Mouse (Mus musculus) fibroblast of lung, adult 2 months (primary cell): ENCODE data around the gene Pfdn2.
"Not testable (repeated sequence)": the region's sequence is repeated elsewhere in the genome, so short reads cannot be mapped to it uniquely, and the experiment has no call there.

Experiments used
- DNase-seq: peaks from one replicate; pipeline ENCODE4 v3.0.0-alpha.2; 2011; ENCODE audit warnings: low read depth

The Pfdn2 gene

DNA sequence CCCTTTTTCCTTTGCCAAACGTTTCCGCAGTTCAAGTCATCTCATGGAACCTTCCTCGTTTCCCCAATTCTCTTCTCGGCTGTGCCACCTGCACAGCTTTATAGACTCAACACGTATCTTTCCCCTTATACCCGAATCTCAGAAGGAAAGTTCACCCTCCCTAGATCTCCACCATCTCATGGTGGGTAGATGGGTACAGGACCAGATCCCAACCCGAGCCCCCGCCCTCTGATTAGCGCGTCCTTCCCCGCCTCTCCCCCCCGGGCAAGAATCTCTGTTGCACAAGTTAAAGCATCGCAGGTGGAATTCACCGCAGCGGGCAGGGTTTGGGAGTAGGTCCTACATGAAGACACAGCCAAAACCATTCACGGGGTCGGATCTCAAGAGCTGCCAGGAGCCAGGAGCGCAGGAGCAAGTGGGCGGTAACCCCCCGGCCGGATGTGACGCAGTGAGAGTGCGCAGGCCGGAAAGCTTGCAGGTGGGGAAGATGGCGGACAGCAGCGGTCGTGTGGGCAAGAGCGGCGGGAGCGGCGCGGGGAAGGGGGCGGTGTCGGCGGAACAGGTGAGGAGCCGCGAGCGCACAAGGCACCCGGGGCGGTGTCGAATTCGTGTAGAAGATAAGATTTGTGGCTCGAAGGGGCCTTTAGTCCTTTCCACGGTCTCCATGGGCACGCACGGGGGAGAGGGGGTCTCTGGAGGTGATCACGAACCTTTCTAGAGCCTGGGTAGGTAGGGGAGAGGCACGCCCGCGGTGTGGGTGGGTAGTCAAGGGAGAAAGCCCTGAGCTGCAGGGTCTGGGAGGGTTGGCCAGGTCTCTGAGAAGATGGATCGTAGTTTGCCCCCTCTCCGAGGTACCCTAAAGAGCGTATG, at the start of gene Pfdn2, which contains the start of gene Nit1:
TSS of gene Pfdn2 (plus strand) at position 446 of the 870 bp plus-strand sequence.
TSS of gene Nit1 (minus strand) at position 422 of the 870 bp plus-strand sequence.
- DNase-seq = peak; percentile 69

DNA sequence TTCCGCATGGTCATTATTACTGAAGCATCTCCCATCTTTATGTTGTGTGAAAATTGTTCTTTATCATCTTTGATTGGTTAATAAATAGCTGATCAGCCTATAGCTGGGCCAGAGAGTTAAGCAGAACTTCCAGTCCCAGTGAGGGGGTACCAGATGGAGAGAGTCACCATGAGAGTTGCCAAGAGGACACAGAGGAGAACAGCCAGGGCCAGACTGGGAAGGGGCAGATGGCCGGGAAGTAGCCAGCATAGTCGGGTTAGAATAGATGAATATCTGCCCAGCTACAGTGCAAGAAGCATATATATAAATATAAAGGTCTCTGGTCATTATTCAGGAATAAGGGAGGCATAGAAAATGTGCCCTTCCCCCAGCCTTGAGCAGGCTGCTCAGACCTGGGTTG, 47.2 kb upstream of the Pfdn2 start:
- DNase-seq = no peak

DNA sequence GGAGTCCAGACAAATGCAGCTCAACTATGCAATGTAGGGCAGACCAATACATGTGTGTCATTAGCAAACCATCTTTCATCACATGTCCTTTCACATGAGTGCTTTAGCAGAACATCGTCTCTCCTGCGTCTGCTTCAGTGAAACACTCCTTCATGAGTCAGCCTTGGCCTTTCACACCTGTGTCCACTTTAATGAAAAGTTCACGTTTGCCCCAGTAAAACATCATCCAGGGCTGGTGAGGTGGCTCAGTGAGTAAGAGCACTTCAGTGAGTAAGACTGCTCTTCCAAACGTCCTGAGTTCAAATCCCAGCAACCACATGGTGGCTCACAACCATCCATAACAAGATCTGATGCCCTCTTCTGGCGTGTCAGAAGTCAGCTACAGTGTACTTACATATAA, 39.3 kb upstream of the Pfdn2 start:
- not testable (repeated sequence) for DNase-seq

DNA sequence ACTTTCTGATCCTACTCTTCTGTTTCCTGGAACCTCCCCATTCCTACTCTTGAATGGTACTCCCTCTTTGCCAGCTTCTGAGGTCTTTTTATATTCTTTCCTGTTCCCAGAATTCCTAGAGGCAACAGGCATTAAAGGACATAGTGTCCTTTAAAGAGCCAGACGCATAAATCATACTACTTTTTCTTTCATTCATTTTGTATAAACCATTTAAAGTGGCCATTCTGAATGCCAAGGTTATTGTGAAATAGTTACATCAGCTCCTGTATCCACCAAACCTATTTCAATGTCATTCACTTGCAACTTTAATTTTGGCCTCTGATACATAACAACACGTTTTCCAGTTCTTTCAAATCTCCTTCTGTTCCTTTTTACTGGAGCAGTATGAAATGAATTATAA, 36.1 kb upstream of the Pfdn2 start:
- no peak for DNase-seq

DNA sequence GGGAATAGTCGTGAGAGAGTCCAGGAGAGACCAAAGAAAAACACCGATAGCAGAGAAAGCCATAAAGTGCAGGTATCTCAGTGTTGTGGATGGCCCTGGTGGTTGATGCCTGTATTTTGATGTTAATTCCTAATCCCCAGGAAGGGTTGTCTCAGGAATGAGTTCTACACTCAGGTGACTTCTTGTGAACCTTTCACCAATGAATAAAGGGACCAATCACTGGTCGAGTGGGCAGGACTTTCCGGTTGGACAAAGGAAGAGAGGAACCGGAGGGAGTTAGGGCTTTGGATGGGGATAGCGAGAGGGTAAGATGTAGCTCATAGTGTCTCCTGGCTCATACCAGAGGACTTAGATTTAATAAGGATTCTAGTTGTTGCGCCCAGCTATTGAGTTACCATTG, 25.7 kb upstream of the Pfdn2 start:
- DNase-seq = no peak

DNA sequence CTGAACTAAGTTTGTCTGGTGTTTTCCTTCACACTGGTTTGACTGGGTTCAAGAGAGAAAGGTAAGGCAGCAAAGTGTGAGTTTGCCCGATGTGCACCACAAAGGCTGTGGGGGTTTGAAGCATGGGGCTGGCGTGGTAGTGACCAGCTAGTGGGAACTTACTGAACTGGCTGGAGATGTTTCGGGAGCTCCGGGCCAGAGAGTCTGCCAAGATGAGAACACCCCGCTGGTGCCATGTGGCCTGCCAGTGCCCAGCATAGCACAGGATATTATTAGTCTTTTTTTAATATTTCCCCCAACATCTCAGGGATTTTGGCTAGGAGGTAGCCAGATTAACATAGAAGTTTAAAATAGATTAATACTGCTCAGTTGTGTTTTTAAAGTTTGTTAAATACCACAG, 25.3 kb upstream of the Pfdn2 start:
- no peak for DNase-seq

GRCm38 (mm10) chr1:171321415-171321814, 24.1 kb upstream of the Pfdn2 start:
- DNase-seq = no peak

DNA sequence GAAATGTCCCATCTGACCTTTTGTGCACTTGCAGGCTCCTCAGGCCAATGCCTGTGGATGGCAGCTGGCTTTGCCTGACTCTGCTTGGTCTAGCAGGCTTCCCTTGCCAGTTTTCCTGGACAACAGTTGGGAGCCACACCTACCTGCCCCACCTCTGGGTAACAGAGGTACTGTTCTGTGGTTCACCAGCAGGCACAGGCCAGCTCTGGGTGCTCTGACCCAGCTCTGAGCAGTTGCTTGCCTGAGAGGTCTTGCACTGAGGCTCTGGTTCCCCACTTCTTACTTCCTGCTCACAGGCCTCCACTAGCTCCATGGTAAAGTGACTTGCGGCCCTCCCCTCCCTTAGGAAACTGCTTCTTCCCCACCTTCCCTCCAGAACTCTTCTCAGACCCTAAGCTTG, 23.5 kb upstream of the Pfdn2 start:
- DNase-seq = no peak

DNA sequence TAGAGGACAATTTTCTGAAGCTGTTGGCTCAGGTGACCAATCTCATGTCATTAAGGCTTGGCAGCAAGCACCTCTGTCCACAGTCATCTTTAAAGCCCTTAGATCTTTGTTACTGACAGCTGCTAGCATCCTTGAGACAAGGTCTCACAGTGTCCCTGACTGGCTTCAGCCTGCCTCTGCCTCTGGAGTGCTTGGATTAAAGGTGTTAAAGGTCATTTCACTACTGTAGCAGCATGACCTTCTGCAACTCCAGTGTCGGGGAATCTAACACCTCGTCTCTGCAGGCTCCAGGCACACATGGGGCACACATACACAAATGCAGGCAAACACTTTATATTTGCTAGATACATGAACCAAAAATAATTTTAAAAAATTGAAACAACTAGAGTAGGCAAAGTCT, 19.9 kb upstream of the Pfdn2 start:
- DNase-seq = no peak

DNA sequence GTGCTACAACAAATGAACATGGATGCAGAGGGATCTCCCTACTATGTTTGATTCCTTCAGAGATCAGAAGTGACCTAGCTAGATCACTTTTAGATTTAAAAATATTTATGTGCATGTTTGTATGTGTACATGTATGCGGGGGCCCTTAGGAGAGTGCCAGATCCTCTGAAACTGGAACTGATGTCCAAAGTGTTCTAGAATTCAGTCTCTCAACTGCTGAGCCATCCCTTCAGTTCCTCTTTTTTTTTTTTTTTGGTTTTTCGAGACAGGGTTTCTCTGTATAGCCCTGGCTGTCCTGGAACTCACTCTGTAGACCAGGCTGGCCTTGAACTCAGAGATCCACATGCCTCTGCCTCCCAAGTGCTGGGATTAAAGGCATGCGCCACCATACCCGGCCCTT, 18.9 kb upstream of the Pfdn2 start:
- not testable (repeated sequence) for DNase-seq

- DNase-seq = no peak
Measured at GRCm38 (mm10) chr1:171328244-171328643, 17.2 kb upstream of the Pfdn2 start.

GRCm38 (mm10) chr1:171328839-171329432, 16.5 kb upstream of the Pfdn2 start, which contains the start of gene Dedd:
Gene Dedd, plus strand, starts transcription at chr1:171329145.
- DNase-seq = peak; percentile 80

- no peak for DNase-seq
Measured at GRCm38 (mm10) chr1:171329433-171330215, 15.8 kb upstream of the Pfdn2 start.

- DNase-seq = no peak
Measured at GRCm38 (mm10) chr1:171330216-171330560, 15.3 kb upstream of the Pfdn2 start.

DNA sequence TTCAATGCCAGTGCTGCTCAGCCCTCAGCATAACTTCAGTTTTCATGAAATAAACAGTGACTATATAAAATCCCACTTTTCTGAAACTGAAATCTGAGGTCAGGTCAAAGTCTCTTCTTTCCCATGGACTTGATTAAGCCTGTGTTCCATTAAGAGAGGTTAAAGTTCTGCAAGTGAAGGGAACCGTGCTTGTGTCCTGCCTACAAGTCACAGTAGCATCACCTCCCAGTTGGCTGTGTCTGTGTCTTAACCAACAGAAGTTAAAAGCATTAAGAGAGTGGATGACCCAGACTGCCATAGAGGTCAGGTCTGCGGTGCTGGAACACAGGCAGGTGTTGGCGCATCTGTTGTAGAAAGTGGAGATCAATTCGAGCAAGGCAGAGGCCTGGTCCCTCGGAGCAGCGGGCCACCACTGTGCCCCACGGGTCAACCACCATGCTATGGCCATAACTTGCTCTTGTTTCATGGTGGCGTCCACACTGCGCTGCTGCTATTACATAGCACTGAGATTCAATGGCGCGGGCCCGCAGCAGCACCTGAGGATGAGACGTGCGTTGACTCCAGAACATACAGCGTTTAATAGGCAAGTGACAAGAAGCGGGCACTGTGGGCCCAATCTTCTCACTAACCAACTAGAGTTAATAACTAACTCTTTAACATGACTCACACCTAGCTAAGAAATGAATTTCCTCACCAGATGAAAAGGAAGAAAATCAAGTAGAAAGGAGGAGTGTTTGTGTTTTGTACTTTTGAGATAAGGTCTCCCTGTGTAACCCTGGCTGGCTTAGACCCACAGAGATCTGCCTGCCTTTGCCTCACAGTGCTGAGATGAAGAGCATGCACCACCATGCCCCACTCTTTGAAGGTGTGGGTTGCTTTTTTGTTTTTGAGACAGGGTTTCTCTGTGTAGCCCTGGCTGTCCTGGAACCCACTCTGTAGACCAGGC, 2.9 kb upstream of the Pfdn2 start:
- DNase-seq = no peak

DNA sequence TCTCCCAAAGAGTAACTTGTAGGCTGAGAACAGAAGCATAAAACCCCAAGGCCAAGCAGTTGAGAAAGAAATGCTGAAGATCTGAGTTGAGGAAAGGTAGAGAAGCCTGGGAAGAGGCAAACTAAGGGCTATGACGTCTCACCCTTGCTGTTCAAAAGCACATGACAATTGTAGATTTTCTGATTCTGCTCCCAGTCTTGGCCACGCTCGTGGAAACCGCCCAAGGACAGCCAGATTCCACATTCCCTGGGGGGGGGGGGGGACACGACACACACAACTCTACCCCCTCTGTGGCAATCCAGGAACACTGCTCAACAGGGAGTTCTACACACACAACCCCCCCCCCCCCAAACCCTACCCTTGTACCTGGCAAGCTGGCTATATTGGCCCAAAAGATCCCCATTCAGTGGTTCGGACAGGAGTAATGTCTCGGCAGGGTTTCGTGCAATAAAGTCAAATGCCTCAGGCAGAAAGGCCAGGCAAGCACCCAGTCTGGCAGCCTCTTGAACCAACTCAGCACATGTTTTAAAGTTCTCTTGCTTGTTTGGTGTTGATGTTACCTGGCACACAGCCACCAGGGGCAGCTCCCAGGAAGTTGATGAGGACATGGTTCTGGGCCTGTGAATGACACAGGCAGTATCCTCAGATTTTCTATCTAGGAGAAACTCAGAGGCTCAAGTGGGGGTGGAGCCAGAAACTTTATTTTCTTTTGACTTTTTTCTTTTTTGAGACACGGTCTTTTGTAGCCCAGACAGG, 1.4 kb upstream of the Pfdn2 start:
- DNase-seq = no peak

DNA sequence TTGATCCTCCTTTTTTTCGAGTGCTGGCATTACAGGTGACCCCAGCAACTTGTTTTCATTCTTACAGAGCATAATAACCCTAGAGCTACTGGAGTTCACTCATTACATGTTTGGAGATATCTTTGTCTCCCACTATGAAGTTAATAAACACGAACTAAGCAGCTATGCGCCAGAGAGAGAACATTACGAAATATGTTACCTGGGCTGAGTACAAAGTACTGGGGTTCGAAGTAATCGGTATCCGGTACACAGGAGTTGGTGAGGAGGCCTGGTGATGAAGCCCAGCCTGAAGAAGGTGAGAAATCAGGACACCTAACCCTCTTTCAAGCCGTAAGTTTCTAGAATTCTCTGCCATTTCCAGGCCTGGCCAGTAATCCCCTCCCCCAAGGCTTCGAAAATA, 755 bp upstream of the Pfdn2 start:
- DNase-seq = no peak

DNA sequence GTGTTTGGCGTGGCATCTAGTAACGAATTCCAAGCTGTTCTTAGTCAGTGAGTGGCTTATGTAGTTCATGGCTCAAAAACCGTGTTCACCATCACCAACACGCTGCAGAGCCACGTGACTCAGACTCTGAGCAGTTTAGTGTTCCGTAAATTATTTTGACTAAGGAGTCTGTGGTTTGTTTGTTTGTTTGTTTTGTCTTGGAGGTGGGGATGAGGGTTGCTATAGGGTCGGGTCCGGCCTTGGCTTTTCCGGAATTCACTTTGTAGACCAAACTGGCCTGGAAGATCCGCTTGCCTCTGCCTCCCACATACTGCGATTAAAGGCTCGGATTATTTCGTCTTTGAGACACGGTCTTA, 603 bp downstream of the Pfdn2 start:
- DNase-seq = no peak

- DNase-seq = no peak
Measured at GRCm38 (mm10) chr1:171348665-171349064, 3.2 kb downstream of the Pfdn2 start.

DNA sequence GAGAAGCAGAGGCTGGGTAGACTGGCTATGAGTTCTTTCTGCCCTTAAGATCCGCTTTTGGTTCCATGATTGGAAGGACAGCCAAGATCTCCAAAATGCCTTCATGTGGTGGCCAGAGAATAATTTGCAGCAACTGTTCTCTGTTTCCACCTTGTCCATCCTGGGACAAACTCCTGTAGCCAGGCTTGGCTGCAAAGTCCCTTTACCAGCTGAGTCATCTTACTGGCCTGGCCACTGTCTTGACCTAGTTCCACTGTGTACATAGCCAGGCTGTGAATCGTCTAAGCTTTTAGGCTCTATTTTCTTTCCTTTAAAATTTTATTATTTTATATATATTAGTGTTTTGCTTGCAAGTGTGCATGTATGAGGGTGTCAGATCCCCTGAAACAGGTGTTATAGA, 3.7 kb downstream of the Pfdn2 start:
- DNase-seq = no peak

- no peak for DNase-seq
Measured at GRCm38 (mm10) chr1:171355812-171356340, 10.4 kb downstream of the Pfdn2 start.
